Mouse (Mus musculus) adrenal gland, postnatal 0 days (tissue): ENCODE measurements around the gene Ttc12. TPM values are rescaled to one million over a fixed set of nuclear protein-coding genes. Genes with fewer than 3 reads are reported as not detected.

Source experiments
- polyA plus RNA-seq: library from polyadenylated mRNA; unstranded; fragments of >200 nt; fragmentation: Nextera tagmentation; extraction: Ambion mirVana; gene quantifications from 2 replicates; pipeline ENCODE4 v1.2.1, GENCODE M21; 2015

Ttc12 gene
- 3.2 and 5.5 TPM in 2 replicates for polyA plus RNA-seq

DNA sequence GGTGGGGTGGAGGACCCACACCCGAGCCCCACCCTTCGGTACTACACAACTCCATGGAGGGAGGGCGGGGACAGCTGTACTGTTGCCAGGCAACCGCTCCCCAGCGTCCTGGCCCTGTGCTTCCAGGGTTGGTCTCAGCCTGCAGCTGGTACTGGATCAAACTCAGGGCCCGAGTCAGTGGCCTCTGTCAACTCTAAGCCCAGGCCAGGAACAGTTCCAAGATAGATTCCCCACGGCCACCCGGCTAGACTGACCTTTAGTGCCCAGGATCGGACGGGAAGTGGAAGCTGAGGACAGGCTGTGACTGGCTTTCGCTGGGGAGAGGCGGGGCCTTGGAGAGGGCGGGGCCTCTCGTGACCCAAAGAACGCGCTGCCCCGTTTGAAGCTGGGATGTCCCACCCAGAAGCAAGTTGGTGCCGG lies at the start of gene Ttc12:
Ttc12 (minus strand) TSS at position 334 of the 420 bp plus-strand sequence.

DNA sequence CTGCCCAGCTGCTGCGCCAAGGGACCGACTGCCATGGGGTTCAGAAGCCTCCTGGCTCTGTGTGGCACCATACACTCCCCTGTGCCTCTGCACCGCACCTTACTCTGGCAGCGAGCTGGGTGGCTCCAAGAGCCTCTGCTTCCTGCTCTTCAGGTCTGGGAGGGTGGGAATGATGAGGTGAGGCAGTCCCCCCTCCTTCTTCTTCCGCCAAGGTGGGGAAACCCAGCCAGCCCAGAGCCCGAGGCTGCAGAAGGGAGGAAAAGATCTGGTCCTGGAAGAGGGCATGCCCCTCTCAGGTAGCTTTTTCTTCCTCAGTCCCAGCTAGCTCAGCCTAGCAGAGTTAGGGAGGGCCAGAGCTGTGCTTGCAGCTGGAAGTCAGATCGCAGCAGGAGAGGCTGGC lies 59.1 kb downstream of the Ttc12 start, which contains the start of gene Ankk1:
Ankk1 (minus strand) TSS at position 101 of the 400 bp plus-strand sequence.

Other genes with a start within 250 kb of the Ttc12 start
- gene Gm4894, start 235.7 kb downstream of the Ttc12 start, polyA plus RNA-seq, result not detected in 2 replicates
- 0.65 and 2.8 TPM in 2 replicates for gene Drd2, start 145.6 kb downstream of the Ttc12 start, polyA plus RNA-seq
- 0.09 TPM in 1 of 2 replicates, not detected in the other for gene Ankk1, start 59.2 kb downstream of the Ttc12 start, polyA plus RNA-seq